Mouse (Mus musculus): ENCODE data around the gene Ptprj.

DNA sequence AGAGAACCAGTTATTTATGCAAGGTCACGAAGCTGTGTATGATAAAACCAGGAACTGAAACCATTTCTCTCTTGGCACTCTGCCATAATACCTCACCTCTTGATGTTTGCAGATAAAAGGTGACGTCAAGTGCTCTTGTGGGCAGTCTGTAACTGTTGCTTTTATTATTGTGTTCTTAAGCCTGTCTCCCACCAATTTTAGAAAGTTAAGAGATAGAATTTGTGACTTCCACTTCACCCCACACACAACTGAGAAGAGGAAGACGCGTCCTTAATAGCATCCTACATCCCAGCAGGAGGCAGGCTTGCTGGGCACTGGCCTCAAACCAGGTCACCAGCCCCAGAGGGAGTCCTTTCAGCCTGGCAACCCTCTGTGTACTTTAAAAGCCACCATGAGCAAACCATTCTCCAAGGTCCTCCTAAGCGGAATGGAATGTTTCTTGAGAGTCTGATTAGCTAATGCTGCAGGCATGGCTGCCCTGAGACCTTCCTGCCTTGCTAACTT, 3.2 kb upstream of the Ptprj start:
- TF ChIP-seq GATA1 (IDR thresholded peaks at IDR 0.05; ENCODE audit: borderline replicate concordance, low read length), result no peak
- no peak for TF ChIP-seq FLI1 (IDR thresholded peaks at IDR 0.05; ENCODE audit: low read length)
